Mouse (Mus musculus) stomach, embryonic 16.5 days (tissue): Measurements from ENCODE around the gene Bbof1. TPM values are rescaled to one million over a fixed set of nuclear protein-coding genes. Genes with fewer than 3 reads are reported as not detected.

Source experiments
- ATAC-seq: fragments of 200-750 bp; cut with Nextera tagmentation; 2 replicates; pipeline ENCODE4 v1.8.0; 2017; ENCODE audit warnings: moderate number of reproducible peaks, moderate TSS enrichment; ENCODE audit not compliant: insufficient read depth, low FRiP score
- H3K27ac ChIP-seq: fragments of 300-500 bp; sonication (generic); 2 replicates; pipeline ENCODE4 v1.5.1; 2014; ENCODE audit warnings: low read length
- H3K27me3 ChIP-seq: fragments of 300-500 bp; sonication (generic); 2 replicates; pipeline ENCODE4 v1.6.1; 2014; ENCODE audit warnings: low read length, control low read depth, mixed read lengths; ENCODE audit not compliant: control insufficient read depth, insufficient read depth
- H3K36me3 ChIP-seq: fragments of 300-500 bp; sonication (generic); 2 replicates; pipeline ENCODE4 v1.6.1; 2014; ENCODE audit warnings: low read length; ENCODE audit not compliant: control insufficient read depth, insufficient read depth
- H3K4me1 ChIP-seq: fragments of 300-500 bp; sonication (generic); 2 replicates; pipeline ENCODE4 v1.6.1; 2014; ENCODE audit warnings: low read length, control low read depth, mixed read lengths; ENCODE audit not compliant: control insufficient read depth, insufficient read depth
- H3K4me2 ChIP-seq: fragments of 300-500 bp; sonication (generic); 2 replicates; pipeline ENCODE4 v1.6.1; 2014; ENCODE audit warnings: low read depth, low read length, mixed read lengths
- H3K4me3 ChIP-seq: fragments of 300-500 bp; sonication (generic); replicated peaks from 2 replicates; pipeline ENCODE4 v1.5.1; 2014; ENCODE audit warnings: mild to moderate bottlenecking, low read length
- H3K9ac ChIP-seq: fragments of 300-500 bp; sonication (generic); 2 replicates; pipeline ENCODE4 v1.6.1; 2014; ENCODE audit warnings: low read length
- H3K9me3 ChIP-seq: fragments of 300-500 bp; sonication (generic); replicated peaks from 2 replicates; pipeline ENCODE4 v1.6.1; 2016; ENCODE audit warnings: low read length, control low read depth; ENCODE audit not compliant: control insufficient read depth
- WGBS: fragments of 180-500 bp; shearing (Covaris S2); extraction: QIAGEN DNeasy Blood & Tissue Kit; methylation state at CpG from one replicate; pipeline ENCODE4 v1.1.7; 2014; 5-methylcytosine and 5-hydroxymethylcytosine counted together
- polyA plus RNA-seq: library from polyadenylated mRNA; unstranded; fragments of >200 nt; fragmentation: Nextera tagmentation; extraction: Ambion mirVana; gene quantifications from 2 replicates; pipeline ENCODE4 v1.2.1, GENCODE M21; 2015

Gene Bbof1
- polyA plus RNA-seq, 1 experiment from 2014 or later: 0.89 TPM

DNA sequence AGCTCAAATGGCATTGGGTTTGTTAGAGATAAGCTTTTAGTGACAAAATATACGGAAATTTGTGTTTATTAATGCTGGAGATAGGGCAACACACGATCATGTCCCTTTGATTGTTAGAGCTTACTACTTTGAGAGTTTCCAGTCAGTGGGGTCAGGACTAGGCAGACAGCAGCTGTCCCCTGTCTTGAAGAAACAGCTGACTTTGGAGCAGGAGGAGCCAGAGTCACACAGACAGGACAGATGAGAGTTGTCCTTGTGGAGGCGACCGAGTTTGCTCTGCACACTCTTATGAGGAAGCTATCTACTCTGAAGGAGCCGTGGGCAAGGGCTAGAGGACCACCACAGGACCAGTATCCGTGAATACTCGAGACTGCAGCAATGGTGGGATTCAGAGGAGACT, 70.1 kb downstream of the Bbof1 start:
- no peak overlapping the region for H3K4me2 ChIP-seq
- no peaks in the 10 kb centered on the region for H3K27me3 ChIP-seq
- ATAC-seq: no peak
- H3K4me1 ChIP-seq: no peaks in the 10 kb centered on the region
- H3K4me3 ChIP-seq: no peak overlapping the region
- H3K9me3 ChIP-seq: no peaks in the 10 kb centered on the region
- WGBS: 77% methylated on average over 7 of the region's 7 CpGs
- 0 out of 2 replicates have a peak, but pooled peaks cover 5% of the 10 kb centered on the region for H3K36me3 ChIP-seq
- H3K27ac ChIP-seq: no peak overlapping the region
- H3K9ac ChIP-seq: no peak overlapping the region

DNA sequence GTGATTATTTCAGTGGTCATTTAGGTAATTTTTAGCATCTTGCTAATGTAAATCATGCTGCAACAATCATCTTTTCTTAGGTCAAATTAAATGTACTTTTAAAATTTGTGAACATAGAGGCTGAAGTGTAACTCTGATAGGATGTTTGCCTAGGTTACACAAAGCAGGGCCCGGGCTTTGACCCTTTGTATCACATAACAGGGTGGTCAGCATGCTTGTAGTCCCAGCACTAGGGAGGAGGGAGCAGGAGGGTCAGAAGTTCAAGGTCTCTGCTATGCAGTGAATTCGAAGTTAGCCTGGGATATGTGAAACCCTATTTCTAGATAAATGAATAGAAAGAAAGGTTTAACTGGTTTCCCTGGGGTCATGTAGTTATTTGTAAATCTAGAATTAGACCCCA, 72.4 kb downstream of the Bbof1 start:
- Histone ChIP-seq H3K36me3 (no peaks in the 10 kb centered on the region), H3K27me3 (no peaks in the 10 kb centered on the region), H3K27ac (no peak overlapping the region), H3K4me3 (no peak overlapping the region), H3K4me1 (no peaks in the 10 kb centered on the region), H3K4me2 (no peak overlapping the region), H3K9me3 (no peaks in the 10 kb centered on the region), H3K9ac (no peak overlapping the region)
- ATAC-seq: no peak
- 45% methylated on average over 2 of the region's 2 CpGs for WGBS

DNA sequence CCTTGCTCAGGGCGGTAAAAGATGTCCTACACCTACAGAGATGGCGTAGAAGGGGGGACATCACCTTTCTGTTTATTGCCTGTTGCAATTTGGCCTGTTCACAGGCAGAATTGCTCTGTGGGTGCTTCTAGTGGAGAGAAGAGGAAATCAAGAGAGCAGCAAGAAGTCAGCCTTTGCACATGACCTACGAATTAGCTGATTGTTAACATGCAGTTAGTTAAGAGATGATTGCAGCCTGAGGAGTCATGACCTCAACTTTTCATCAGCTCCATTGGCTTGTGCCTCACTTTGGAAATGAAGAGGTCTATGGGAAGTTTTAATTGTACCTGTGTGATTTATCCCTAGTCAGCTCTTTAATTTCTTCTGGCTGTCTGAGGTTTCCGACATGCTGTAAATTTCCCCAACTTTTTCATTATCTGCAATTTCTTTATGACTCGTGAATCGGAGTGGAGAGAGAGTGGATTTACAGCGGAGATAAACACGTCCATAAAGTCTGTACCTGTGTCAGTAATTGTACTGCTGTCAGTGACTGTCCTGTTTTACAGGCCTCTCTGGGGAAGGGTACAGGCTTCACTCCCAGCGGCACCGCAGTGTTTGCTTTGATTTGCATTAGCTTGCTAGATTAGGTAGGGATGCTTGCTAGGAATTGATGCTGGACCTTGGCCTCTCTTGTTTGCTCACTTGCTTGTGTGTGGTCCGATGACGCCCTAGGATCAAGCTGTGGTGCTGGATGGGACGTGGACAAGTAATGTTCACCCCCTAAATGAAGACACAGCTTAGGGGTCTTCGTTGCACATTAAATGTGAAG, 74.1 kb downstream of the Bbof1 start:
- Histone ChIP-seq H3K4me1 (peaks cover 4% of the 10 kb centered on the region; the same call in 1 of the 2 replicates), H3K27ac (no peak overlapping the region), H3K36me3 (no peaks in the 10 kb centered on the region), H3K4me2 (no peak overlapping the region), H3K9me3 (no peaks in the 10 kb centered on the region), H3K4me3 (no peak overlapping the region), H3K27me3 (no peaks in the 10 kb centered on the region), H3K9ac (no peak overlapping the region)
- no peak for ATAC-seq
- 80% methylated on average over 14 of the region's 14 CpGs for WGBS

DNA sequence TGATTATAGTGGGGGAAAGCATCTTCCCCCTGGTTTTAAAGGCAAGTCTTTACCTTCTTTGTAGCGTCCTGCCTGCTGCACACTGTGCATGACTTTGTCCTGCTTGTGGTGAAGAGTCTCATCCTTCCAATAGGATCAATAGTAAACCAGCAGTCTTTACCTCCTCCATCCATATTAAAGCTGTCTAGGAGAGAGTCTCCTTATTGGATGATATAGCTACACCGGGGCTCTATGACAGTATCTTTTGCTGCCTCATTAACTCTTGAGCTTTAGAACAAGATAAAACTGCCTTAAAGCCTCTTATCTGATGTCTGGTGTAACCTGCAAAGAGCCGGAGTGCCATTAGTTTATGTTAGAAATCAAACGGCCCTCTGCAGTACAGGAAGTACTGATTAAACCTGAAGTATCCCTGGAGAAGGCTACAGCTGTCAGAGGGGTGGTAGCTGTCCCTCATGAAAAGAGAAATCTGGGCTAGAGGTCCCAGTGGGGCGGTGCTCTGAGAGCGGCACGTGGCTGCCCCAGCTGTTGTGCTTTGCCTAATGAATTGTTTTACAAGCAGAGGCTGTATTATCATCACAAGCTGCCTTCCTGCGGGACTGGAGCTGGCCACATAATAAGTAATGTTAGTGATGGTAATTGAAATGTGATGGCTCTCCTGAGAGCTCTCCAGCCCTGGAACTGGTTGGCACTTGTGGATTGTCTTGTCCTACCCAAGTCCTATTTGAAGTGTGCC, 78.6 kb downstream of the Bbof1 start:
- Histone ChIP-seq H3K4me2 (no peak overlapping the region), H3K27me3 (no peaks in the 10 kb centered on the region), H3K27ac (no peak overlapping the region), H3K4me3 (no peak overlapping the region), H3K9ac (no peak overlapping the region), H3K36me3 (no peaks in the 10 kb centered on the region), H3K4me1 (peaks cover 8% of the 10 kb centered on the region; the same call in 1 of the 2 replicates), H3K9me3 (no peaks in the 10 kb centered on the region)
- 22% methylated on average over 8 of the region's 8 CpGs for WGBS
- no peak for ATAC-seq

Other genes starting within 250 kb of the Bbof1 start
- 8.7 and 9.4 TPM in 2 replicates for gene Elmsan1, start 190.2 kb upstream of the Bbof1 start, polyA plus RNA-seq
- 32.0 and 34.5 TPM in 2 replicates for gene Ptgr2, start 123.8 kb upstream of the Bbof1 start, polyA plus RNA-seq
- 65.4 and 70.2 TPM in 2 replicates for gene Zfp410, start 92.2 kb upstream of the Bbof1 start, polyA plus RNA-seq
- 43.6 and 47.8 TPM in 2 replicates for gene Coq6, start 47.4 kb upstream of the Bbof1 start, polyA plus RNA-seq
- gene Fam161b, start 47.2 kb upstream of the Bbof1 start, polyA plus RNA-seq: 2.6 and 3.6 TPM in 2 replicates
- 26.0 and 27.0 TPM in 2 replicates for gene Entpd5, start within 50 bp of the Bbof1 start, polyA plus RNA-seq
- gene Rnf113a2, start 8.1 kb downstream of the Bbof1 start, polyA plus RNA-seq: 25.8 and 25.9 TPM in 2 replicates
- gene Aldh6a1, start 41.9 kb downstream of the Bbof1 start, polyA plus RNA-seq: 47.4 and 48.2 TPM in 2 replicates
- 16.3 and 16.9 TPM in 2 replicates for gene Lin52, start 42.4 kb downstream of the Bbof1 start, polyA plus RNA-seq
- gene Vsx2, start 160.7 kb downstream of the Bbof1 start, polyA plus RNA-seq: not detected in 2 replicates
- gene Abcd4, start 208.3 kb downstream of the Bbof1 start, polyA plus RNA-seq: 12.8 and 13.2 TPM in 2 replicates
- gene Vrtn, start 231.9 kb downstream of the Bbof1 start, polyA plus RNA-seq: not detected in 2 replicates